Mouse (Mus musculus) brown adipose tissue, adult 24 weeks (tissue): ENCODE results near the gene Mical2. TPM values are rescaled to one million over a fixed set of nuclear protein-coding genes. Genes with fewer than 3 reads are reported as not detected.

Source experiments
- H3K27ac ChIP-seq: fragments of 200-500 bp; replicated peaks from 2 replicates; pipeline ENCODE4 v1.5.1; 2012; ENCODE audit warnings: low read depth, mild to moderate bottlenecking, low read length
- H3K4me1 ChIP-seq: fragments of 200-500 bp; 2 replicates; pipeline ENCODE4 v1.6.1; 2012; ENCODE audit warnings: low read length, mixed read lengths; ENCODE audit not compliant: control insufficient read depth, insufficient read depth, insufficient read length
- H3K4me3 ChIP-seq: fragments of 200-500 bp; 2 replicates; pipeline ENCODE4 v1.5.1; 2012; ENCODE audit warnings: low read depth, mild to moderate bottlenecking, low read length, moderate library complexity; ENCODE audit not compliant: insufficient read depth
- polyA plus RNA-seq: library from polyadenylated mRNA; stranded (reverse); fragments of >200 nt; gene quantifications from 2 replicates; pipeline ENCODE4 v1.2.4, GENCODE M21; 2012; ENCODE audit not compliant: missing spikeins, insufficient read depth, insufficient read length

Gene Mical2
- polyA plus RNA-seq, 1 experiment = 18.7 TPM

DNA sequence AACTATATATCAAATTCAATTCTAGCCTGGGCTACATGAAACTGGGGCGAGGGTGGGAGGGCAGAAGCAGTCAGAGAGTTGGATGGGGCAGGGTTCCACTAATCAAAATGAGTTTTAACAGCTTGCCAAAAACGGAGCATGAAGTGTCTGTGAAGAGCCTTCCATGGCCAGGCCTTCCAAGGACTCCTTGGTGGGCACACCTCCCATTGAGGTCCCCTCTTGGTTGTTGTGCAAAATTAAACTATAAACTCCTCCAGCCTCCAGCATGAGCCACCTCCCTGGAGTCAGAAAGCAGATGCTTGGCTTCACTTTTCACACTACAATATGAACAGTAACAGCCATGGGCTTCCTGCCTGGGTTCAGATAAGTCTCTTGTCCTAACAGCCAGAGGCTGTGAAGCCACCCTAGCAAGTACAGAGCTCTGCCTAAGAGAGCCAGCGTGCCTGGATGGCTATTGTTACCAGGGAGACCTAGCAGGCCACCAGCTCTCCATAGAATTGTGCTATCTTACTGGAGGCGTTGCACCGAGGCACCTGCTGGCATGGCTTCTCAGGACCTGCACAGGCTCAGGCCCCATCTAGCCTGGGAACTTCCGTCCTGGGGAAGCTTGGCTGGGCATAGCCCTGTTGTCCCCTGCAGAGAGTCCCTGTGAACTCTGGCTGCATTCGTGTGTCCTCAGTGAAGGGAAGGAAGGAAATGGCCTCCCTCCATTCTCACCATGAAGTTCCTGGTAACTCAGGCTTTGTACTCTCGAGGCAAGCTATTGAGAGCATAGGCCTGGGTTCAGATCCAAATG is 70.0 kb downstream of the Mical2 start:
- peaks cover 28% of the 10 kb centered on the region for H3K4me1 ChIP-seq
- H3K4me3 ChIP-seq = no peak overlapping the region
- no peak overlapping the region for H3K27ac ChIP-seq

DNA sequence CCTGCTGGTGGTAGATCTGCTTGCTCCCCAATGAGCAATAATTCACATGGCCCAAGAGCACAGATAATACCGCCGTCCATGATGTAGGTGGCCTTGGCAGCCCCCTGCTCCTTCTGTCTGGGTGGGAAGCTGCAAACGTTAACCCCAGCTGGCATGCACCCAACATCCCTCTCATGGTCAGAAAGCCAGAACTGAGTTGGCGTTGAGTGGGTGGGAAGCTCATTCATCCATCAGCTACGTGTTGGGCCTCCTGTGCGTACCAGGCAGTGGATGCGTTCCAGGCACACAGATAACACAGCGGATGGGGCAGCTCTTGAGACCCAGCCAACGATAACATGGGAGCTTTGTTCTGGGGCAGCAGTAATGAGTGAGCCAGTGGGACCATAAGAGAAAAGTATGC is 72.4 kb downstream of the Mical2 start:
- Histone ChIP-seq H3K4me1 (peaks cover 28% of the 10 kb centered on the region), H3K27ac (no peak overlapping the region), H3K4me3 (no peak overlapping the region)

DNA sequence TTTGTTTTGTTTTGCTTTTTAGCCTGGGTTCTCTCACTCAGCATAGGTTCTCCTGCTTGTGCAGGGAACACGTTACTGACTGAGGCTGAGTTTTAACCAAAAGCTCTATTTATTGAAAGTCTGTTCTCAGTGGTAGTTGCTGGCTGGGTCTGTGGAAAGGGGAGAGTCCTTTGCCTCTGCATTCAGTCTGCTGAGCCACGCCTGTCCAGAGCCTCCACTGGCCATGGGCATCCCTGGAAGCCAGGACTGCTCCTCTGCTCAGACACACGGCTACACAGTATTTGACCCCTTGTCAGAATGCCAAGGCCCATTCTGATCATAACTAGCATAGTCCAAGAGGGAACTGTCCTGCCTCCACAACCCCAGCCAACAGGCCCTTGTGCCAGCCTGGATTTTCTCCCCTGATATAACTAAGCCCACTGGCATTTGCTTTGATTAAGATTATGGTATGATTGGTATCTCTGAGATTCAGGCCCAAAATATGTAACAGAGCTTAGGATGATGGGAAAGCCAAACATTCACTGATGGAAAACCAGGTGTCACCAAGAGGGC is 73.3 kb downstream of the Mical2 start:
- H3K4me3 ChIP-seq = no peak overlapping the region
- H3K27ac ChIP-seq = peak overlapping the region; percentile 81
- H3K4me1 ChIP-seq = peaks cover 28% of the 10 kb centered on the region

DNA sequence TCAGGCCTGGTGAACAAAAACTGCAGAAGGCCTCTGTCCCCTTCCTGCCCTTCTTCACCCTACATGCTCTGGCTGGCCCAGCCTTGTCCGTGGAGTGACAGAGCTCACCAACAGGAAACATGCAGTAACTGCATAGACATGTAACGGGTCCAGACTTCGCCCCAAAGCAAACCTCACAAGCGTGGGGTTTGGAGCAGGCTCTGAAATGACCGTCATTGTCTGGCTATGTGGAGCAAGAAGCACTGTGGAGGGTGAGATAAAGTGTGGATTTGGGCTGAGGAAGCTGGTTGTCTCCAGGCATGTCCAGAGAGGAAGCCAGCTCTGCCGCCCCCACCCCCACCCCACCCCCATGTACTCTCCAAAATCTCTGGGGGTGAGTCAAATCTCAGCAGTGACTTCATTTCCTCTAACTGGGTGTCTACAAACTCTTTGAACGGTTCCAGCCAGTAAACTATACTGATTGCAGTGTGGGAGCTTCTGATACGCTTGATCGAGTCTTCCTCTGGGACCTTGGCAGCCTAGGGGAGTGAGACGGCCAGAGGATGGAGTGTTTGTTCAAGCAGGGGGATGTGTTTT is 74.0 kb downstream of the Mical2 start:
- peaks cover 28% of the 10 kb centered on the region for H3K4me1 ChIP-seq
- no peak overlapping the region for H3K4me3 ChIP-seq
- peak overlapping the region; percentile 81 for H3K27ac ChIP-seq

DNA sequence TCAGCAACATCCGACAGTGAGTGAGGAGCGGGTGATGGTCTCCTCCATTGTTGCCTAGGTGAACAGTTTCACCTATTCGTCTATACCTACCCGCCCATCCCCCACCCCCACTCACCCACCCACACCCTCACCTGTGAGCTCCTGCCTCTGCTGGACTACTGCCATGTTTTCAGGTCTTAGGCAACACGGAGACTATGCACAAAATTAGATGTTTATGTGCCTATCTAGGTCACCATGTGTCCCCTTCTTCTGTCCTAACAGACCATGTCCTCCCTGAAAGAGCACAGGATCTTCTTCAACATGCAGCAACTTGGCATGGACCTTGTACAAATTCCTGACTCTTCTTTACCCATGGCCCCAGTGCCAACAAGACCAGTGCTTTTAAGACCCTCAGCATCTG is 74.5 kb downstream of the Mical2 start:
- Histone ChIP-seq H3K4me1 (peaks cover 28% of the 10 kb centered on the region), H3K4me3 (no peak overlapping the region), H3K27ac (peak overlapping the region; percentile 42; the same call in 1 of the 2 replicates)

DNA sequence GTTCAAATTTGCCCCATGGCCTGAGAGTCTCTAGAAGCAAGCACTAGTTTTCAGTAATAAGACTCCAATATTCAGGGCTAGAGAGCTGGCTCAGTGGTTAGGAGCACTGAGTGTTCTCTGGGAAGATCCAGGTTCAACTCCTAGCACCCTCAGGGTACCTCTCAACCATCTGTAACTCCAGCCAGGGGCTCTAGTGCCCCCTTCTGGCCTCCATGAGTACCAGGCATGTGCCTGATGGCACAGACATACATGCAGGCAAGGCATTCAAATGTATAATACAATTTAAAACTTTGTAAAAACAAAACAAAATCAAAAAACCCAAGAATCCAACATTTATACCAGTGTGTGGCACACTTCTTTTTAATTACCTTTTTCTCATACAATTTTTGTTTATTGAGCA is 75.4 kb downstream of the Mical2 start:
- H3K4me3 ChIP-seq = no peak overlapping the region
- H3K27ac ChIP-seq = no peak overlapping the region
- H3K4me1 ChIP-seq = peaks cover 22% of the 10 kb centered on the region

DNA sequence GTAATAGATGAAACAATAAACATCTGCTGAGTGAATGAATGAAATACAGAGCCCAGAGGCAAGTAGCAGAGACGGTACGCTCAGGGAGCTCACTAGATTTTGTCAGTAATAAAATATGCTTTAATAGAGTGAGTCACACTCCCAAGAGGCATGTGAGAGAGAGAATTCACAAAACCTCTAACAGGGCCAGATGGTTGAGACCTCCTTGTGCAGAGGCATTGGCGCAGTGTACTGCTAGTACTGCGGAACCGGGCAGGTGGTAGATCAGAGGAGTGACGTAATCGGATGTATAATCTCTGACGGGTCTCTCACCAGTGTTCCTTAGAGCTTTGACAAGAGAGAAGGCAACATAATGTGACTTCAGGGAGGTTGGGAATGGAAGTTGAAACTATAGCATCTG is 78.7 kb downstream of the Mical2 start:
- Histone ChIP-seq H3K4me1 (peaks cover 6% of the 10 kb centered on the region), H3K4me3 (no peak overlapping the region), H3K27ac (no peak overlapping the region)

DNA sequence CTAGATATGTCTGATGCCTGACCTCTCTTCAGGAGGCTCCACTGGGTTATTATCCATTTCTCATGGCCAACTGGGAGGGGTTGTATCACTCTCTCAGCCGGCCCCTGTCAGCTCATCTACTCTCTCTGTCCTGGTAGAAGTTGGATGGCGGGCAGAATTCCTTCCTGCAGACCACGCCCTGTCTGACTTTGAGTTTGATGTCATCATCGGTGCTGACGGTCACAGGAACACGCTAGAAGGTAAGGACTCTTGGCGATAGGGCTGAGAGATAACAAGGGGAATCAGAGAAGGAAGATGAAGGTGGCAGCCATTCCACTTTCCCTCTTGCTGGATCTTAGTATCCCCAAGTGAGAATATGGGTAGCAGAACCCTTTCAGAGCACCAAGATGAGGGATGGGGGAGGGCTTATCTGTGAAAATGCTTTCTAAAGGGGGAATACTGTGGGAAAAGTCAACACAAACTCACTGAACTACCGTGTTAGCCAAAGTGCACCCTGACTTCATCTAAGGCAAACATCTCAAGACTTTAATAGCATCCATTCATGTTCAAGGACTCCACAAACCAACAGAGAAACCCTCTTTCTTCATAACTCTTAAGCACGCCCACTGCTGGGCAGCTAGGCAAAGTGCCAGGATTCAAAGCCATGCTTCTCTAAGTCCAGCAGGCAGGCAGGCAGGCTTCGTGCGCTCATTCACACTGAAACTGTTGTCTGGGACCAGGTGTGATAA is 83.8 kb downstream of the Mical2 start:
- H3K4me3 ChIP-seq = no peak overlapping the region
- H3K27ac ChIP-seq = no peak overlapping the region
- H3K4me1 ChIP-seq = peaks cover 7% of the 10 kb centered on the region; the same call in 1 of the 2 replicates

DNA sequence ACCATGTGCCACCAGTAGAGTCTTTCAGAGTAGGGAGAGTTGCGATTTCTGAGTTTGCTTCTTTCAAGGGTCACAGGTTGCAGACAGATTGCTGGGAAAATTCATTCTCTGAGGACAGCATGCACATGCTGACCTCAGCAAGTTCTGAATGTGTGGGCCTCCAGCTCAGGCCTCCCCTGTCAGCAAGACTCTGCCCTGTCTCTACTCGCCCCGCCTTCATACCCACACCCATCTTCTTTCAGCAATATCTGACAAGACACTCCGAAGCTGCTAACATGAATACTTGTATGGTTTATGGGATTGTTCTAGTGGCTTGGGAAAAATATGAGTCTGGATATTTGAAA is 84.3 kb downstream of the Mical2 start:
- Histone ChIP-seq H3K4me3 (no peak overlapping the region), H3K27ac (no peak overlapping the region), H3K4me1 (peaks cover 7% of the 10 kb centered on the region; the same call in 1 of the 2 replicates)

DNA sequence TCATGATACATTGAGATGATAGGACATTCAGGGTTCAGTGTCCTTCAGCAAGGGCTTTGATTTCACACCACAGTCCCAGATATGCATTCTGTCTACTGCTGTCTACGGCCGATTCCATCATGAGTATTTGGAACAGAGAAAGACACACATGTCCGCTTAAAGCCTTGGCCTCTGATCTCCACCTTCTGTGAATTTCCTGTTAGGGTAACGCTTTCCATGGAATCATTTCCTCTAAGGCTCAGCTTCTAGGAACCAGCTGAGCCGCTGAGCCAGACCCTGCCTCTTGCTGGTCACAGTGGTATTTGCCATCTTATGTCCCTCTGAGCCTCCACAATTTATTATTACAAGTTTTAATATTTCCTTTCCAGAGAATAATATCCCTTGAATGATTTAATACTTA is 87.6 kb downstream of the Mical2 start:
- Histone ChIP-seq H3K4me1 (peaks cover 7% of the 10 kb centered on the region; the same call in 1 of the 2 replicates), H3K4me3 (no peak overlapping the region), H3K27ac (0 out of 2 replicates have a peak overlapping the region, but pooled peaks have one; percentile 5)

DNA sequence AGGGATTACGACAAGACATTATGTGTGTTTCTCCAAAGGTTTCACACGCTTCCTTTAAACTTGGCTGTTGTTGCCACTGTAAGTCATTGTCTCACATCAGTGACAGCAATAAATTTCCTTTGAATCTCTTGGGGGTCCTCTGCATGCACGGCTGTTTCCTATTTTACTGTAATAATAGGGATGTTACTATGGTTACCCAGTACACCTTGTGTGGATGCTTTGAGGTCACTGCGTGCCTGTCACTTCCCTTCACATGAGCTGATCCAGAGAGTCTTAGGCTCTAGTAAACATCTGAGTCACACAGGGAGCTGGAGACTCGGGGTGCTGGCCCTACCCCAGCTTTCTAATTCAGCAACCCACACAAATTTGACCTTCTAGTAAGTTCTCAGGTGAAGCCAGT is 88.0 kb downstream of the Mical2 start:
- Histone ChIP-seq H3K4me1 (peaks cover 7% of the 10 kb centered on the region; the same call in 1 of the 2 replicates), H3K4me3 (no peak overlapping the region), H3K27ac (no peak overlapping the region)

DNA sequence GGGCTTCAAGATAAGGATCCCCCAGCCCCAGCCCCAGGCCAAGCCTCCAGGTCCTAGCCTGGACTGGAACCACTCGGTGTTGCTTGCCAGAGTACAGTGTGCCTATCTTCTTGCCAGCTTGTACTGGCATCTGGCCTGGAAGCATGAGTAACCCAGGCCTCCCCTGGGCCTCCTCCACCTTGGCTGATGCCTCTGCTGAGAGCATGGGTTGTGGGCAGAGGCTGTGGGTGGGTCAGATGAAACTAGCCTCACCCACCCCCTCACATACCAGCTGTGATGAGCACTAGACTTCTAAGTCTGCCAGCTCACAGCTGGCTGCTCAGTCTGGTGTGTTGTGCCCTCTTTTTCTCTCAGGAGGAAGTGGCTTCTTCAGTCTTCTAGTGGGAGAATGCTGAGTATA is 90.6 kb downstream of the Mical2 start:
- no peak overlapping the region for H3K27ac ChIP-seq
- H3K4me3 ChIP-seq = no peak overlapping the region
- peaks cover 12% of the 10 kb centered on the region for H3K4me1 ChIP-seq

DNA sequence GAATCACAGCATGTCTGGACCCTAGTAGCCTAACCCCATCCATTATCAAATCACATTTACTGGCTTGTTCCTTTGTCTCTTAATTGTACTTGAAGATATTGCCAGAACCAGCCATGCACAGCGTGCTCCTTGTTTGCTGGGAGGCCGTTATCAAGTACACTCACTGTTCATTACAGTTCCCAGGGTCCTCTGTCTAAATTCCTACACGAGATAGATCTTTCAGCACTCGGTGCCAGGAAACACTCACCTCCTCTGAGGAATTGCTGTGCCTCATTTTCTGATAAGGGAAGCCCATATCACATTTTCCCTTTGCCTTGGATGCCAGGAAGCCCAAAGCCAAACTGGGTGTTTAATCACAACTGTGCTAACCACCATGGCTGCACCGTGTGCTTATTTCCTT is 91.8 kb downstream of the Mical2 start:
- H3K4me3 ChIP-seq = no peak overlapping the region
- peaks cover 12% of the 10 kb centered on the region for H3K4me1 ChIP-seq
- H3K27ac ChIP-seq = no peak overlapping the region

DNA sequence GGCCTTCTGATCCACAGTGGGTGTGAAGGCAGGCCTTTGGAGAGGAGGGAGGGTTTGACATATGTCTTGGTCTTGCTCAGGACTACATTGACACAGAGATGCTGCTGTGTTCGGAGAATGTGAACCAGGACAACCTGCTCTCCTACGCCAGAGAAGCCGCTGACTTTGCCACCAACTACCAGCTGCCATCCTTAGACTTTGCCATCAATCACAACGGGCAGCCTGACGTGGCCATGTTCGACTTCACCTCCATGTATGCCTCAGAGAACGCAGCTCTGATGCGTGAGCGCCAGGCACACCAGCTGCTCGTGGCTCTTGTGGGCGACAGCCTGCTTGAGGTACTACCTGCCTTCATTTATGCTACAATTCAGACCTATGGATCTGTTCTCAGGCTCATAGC is 92.7 kb downstream of the Mical2 start:
- no peak overlapping the region for H3K27ac ChIP-seq
- peaks cover 8% of the 10 kb centered on the region for H3K4me1 ChIP-seq
- H3K4me3 ChIP-seq = no peak overlapping the region

DNA sequence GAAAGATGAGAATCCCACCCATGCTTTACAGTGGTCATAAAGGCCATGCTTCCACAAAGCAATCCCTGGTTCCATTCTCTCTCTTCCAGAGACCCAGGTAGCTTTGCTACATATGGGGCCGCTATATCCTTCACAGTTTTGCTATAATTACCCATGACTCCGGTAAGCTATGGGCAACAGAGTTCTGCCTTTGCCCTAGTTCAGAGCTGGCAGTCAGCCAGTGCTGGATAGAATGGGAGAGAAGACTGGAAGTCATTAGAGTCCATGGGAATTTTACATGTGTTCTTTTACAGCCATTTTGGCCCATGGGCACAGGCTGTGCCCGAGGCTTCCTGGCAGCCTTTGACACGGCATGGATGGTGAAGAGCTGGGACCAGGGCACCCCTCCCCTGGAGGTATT is 93.8 kb downstream of the Mical2 start:
- H3K4me3 ChIP-seq = no peak overlapping the region
- H3K4me1 ChIP-seq = peaks cover 5% of the 10 kb centered on the region
- H3K27ac ChIP-seq = no peak overlapping the region
